Mouse (Mus musculus): ENCODE measurements around the gene Gcnt1.

Gcnt1 gene

DNA sequence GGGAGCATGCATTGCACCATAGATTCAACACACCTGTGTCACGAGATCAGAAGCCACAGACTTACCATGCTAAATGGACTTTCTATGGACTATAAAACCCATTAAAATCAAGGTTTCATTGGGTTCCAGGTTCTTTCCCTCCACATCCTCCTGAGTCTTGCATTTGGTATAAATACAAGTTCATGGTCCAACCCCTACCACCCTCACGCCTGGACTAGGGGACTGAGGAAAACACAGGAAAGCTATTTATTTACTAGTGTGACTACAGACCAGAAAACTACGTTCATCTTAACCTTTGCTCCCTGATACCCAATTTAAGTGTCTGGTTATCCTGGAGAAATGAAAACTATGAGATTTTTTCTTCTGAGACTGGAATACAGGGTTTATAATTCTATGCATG is at the start of gene Gcnt1:
Gene Gcnt1 (minus strand): TSS at position 144 of the 400 bp plus-strand sequence.
- DNase-seq (ENCODE audit: low read depth, low spot score) = no peak

DNA sequence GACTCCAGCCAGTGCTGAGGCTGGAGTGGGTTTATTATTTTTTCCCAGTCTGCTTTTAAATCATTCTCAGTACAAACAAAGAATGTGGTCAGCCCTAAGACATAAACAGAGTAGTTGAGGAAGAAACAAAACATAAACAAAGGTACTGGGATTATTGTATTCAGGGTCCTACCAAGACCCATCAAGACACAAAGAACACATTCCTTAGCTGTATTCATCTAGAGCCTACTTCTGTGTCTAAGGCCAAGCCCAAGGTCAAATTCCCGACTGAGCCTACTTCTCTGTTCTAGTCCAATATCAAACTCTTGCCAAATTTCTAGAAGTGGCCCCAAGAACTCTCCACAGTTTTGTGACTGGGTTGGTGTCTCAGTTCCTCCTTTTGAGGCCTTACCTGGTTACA is 45.2 kb upstream of the Gcnt1 start:
- no peak for DNase-seq (ENCODE audit: low read depth, low spot score)

DNA sequence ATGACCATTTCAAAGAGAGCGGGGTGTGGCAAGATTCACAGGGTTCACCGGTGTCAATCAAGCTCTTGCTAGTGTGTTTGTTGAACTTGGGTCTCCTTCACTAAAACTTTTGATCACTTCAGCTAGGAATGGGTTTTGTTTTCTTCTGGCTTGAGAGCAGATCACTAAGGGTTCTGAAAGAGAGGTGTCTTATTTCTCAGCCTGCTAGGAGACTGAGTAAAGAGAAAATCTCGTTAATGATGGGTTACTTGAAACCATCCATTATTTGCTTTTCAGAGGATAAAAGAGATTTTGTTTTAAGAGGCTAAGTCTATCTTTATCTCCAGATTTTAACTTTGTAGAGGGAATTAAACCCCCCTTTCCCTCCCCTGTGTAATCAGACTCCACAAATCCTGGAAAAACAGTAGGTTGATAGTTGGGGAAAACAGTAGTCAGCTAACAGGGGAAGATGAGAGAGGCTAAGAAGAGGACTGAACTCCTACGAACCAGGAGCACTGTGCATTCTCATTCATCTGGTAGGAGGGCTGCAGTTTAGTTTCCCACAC is 40.3 kb upstream of the Gcnt1 start:
- no peak for DNase-seq (ENCODE audit: low read depth, low spot score)

DNA sequence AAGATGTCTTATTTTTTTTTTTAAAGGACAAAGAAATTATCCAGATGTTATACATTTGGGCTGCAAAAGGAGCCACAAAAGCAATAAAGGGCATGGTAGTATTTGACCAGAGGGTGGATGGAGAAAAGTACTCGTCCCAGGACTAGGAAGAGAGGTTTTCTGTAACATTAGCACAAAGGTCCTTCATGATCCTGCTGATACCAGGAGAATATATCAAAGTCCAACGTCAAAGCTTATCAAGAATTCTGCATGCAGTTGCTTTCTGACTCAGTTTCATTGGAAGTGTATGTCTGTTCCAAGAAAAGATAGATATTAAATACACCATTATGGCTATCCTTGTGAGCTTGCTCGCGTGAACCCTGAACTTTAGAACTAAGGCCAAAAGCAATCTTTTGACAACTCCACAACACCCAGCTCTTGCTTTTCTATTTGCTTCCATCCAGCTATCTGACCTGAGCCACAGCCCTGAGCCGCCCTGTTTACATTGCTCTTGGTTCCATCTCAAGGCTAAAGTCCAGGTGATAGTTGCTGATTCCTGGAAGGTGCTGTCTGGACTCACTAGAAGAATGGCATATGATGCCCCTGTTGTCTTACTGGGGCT is 37.9 kb upstream of the Gcnt1 start:
- no peak for DNase-seq (ENCODE audit: low read depth, low spot score)

DNA sequence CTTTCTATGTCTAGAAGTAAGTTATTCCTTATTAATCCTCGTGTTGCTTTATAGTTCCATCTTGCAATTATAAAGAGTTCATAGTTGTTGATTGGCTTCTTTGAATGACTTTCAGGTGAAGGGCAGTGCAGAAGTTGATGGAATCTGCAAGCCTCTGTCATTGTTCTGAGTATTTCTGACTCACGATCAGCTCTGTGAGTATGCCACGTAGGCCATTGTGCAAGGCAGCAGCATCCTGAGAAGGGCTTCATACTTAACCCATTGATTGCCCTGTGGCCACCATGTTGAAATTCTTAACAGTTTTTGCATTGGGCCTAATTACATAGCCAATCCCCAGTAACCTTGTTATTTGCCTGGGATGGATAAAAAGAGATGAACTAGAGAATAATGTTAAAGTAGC is 36.7 kb upstream of the Gcnt1 start:
- no peak for DNase-seq (ENCODE audit: low read depth, low spot score)

DNA sequence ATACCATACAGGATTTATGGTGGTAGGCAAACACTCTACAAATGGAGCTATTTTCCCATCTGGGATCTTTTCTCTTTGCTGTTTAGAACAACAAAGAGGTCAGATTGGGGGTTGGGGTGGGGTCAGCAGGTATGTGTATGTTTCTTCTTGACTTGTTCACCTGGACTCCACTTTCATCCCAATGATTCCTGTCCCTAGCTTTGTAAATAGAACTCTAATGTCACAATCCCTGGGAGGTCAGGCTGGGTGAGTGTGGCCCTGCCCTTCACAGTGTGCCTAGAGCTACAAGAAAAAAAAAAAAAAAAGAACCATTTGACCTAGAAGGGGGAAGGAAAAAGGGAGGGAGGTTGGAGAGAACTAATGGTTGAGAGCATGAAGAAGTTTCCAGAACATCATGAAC is 35.9 kb upstream of the Gcnt1 start:
- no peak for DNase-seq (ENCODE audit: low read depth, low spot score)

DNA sequence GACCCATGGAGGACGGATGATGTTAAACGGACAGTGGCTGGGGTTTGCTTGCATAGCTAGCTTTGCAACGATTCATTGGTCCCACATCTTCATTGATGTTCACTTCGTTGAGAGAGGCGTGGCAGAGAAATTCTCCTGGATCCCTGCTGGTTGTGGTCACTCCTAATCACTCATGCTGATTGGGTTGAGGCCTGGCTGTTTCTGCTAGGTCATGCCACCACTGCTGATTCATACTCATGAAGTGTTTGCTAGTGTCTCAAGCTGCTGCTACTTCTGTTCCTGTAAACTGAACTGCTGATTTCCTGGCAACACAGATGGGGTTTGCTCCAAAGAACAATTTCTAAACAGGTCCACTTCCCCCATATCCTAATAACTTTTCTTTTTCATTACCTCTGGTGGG is 34.2 kb upstream of the Gcnt1 start:
- DNase-seq (ENCODE audit: low read depth, low spot score) = no peak

DNA sequence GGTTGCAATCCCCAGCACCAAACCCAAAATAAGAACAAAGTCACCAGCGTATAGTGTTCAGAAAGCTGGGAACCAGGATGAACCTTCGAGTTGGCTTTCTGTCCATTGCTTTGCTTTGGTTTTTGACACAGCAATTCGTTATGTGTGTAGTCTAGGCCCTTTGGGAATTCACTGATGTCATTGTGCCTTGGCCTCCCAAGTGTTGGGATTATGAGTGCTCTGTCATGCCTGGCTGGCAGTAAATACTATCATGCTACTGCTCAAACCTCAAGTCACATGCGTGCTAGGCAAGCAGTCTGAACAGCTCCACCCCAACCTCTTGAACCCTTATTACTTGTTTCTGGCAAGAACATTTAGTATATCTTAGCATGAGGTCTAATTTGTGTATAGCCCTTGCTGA is 30.5 kb upstream of the Gcnt1 start:
- DNase-seq (ENCODE audit: low read depth, low spot score) = no peak

DNA sequence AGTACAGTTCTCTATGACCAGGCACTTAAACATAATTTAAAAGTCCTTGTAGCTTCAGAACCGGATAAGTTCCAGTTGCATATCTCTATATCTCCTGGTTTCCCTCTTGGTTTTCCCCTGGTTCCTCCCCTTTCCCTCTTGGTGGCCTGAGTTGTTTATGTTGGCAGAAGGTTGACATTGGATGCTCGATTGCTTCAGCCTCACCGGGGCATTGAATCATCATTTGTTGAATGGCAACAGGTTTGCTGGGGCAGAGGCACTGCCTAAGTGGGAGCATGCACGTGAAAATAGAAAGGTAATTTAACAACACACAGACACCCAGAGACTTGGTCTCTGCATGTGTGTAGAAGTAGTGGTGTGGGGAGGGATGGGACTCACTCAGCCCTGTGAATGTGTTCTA is 27.9 kb upstream of the Gcnt1 start:
- DNase-seq (ENCODE audit: low read depth, low spot score) = no peak

DNA sequence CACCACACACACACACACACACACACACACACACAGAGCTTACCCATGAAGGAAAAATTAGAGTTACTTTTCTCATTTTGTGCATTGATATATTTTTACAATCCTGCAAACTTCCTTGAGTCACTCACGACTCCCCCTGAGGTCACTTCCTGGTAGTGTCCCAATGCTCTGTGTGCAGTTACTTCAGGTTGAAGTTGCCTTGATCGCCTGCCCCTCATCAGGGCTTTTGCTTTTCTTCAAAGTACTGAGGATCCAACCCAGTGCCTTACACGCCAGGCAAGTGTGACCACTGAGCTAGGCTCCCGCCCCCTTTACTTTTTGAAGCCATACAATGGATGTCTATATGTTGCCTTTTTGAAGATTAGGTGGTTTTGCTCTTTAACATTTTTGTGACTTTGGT is 27.3 kb upstream of the Gcnt1 start:
- DNase-seq (ENCODE audit: low read depth, low spot score) = no peak

DNA sequence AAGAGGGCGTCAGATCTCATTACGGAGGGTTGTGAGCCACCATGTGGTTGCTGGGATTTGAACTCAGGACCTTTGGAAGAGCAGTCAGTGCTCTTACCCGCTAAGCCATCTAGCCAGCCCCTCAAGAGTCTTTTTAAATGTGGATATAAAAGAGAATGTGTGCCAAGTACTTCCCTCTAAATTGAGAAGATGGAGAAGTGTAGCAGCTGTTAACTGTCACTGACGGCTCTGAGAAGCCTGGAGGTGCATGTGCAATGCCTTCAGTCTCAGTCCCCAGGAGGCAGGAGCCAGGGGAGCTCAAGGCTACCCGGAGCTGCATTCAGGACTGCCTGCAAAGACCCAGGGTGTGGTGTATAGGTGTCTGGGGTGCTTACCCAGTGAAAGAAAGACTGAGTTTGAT is 25.3 kb upstream of the Gcnt1 start:
- no peak for DNase-seq (ENCODE audit: low read depth, low spot score)

DNA sequence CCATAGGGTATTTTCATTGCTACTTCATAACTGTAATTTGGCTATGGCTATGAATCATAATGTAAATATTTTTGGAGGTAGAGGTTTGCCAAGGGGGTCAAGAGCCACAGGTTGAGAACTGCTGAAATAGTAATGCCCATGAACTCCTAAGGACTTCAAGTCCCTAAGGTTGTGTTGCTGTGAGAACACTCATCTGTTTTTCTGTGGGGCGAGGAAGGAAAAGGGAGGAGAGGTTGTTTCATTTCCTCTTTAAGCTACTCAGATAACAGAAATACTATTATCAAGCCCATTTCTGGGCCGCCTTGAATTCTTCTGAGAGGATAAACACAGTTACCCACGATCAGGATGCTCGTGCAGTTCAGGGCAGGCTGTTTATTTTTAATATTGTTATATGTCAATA is 24.2 kb upstream of the Gcnt1 start:
- no peak for DNase-seq (ENCODE audit: low read depth, low spot score)

DNA sequence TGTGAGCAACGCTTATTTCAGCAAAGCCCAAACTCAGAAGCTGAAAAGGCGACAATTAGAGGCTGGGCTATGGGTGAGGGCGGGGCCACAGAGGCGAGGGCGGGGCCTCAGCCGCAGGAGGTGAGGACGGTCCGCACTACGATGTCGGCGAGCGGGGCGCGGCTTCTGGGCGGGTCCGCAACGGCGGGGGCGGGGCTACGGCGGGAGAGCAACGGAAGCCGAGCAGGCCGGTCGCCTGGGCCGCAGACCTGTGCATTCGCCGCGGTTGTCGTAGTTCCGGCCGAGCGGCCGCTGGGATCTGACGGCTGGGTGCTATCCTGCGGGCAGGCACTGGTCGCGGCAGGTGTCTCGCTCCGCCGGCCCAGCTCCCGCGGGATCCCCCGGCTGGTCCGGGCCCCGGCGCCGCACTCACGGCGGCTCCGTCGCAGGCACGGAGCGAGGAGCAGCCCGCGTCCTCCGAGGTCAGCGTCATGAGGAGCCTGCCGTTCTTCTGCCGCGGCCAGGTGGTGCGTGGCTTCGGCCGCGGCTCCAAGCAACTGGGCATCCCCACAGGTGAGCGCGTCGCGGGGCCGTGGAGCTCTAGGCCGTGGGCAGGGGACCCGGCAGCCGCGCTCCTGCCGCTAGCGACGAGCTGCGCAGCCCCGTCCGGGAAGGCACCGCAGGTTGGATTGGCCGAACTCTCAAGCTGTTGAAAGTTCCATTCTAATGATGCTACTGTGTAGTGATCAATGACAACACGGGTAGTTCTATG is 21.4 kb upstream of the Gcnt1 start, which contains the start of gene Rfk:
Gene Rfk (plus strand): TSS at position 203 of the 751 bp plus-strand sequence.
- peak; percentile 96 for DNase-seq (ENCODE audit: low read depth, low spot score)

DNA sequence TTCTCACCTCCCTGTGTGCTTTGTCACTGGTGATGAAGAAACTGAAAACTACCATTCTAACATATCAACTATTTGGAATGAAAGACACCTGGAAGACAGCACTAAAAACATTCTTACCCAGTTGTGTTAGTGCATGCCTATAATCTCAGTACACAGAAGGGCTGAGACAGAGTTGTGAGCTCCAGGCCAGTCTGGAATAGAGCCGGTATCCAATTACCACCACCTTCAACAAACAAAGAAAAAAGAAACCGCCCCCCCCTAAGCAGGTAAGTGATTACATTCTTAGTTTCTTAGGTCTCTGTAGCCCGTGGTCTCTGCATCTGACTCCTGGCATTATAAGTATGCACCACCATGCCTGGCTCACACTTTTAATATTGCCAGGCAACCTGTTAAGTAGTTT is 20.2 kb upstream of the Gcnt1 start:
- no peak for DNase-seq (ENCODE audit: low read depth, low spot score)

DNA sequence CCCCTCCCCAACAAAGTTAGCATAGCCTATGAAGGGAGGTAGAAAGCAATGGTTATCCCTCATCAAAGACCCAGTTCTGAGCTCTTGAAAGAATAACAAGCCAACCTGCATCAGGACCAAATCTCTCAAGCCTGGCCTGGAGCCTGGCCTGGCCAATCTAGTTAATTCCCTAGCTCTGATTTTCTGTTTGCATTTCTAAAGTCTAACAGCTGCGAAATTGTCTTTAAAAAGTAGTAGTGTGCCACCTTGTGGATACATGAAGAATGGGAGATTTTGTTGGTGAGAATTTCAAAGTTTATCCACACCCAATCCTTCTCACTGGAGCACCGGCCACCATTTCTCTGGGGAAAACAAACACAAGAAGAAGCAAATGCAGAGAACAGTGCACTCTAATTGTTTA is 15.8 kb upstream of the Gcnt1 start:
- peak; percentile 71 for DNase-seq (ENCODE audit: low read depth, low spot score)

DNA sequence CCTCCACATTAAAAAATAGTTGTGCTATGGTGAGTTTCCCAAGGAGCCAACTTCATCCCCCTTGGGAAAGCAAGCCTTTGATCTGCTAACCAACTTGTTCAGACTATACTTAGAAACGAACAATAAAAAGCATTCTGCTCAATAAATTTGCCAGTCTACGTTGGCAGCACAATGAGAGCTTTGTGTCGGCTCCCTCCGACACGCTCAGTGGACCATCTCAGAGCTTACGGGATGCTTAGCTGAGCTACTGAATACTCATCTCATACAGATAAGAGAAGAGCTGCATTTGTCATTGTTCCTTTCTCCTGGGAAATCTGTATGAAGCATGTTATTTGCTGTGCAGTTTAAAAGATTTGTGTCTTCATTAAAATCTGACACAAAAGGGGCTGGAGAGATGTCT is 13.8 kb upstream of the Gcnt1 start:
- peak; percentile 11 for DNase-seq (ENCODE audit: low read depth, low spot score)

DNA sequence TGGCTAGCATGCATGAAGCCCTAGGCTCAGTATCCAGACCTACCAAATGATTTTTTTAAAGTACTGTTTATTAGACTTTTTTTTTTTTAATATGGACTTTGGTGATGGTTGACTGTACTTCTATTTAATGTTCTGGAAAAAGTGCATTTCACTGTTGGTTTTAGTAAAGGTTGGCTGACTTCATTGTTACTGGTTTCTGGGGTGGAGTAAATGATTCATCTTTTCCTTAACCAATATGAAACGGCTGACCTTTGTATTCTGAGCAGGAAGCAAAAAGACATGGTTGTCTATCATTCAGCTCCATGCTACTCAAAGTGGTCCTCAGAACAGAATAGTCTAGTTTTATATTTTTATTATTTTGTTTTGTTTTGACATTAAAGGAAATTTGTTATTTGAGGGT is 12.8 kb upstream of the Gcnt1 start:
- DNase-seq (ENCODE audit: low read depth, low spot score) = no peak

DNA sequence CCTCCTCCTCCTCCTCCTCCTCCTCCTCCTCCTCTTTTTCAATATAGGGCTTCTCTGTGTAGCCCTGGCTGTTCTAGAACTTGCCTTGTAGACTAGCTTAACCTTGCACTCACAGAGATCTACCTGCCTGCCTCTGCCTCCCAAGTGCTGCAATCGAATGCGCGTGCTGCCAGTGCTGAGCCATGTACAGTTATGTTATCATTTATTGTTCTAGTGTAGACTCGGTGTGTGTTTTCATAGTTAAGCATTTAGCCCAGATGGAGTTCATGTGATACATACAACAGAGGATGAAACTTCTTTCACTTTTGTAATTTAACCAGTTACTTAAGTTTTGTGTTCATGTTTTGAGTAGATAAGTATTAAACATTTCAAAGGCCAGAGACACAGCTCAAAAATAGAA is 12.4 kb upstream of the Gcnt1 start:
- DNase-seq (ENCODE audit: low read depth, low spot score) = no peak

DNA sequence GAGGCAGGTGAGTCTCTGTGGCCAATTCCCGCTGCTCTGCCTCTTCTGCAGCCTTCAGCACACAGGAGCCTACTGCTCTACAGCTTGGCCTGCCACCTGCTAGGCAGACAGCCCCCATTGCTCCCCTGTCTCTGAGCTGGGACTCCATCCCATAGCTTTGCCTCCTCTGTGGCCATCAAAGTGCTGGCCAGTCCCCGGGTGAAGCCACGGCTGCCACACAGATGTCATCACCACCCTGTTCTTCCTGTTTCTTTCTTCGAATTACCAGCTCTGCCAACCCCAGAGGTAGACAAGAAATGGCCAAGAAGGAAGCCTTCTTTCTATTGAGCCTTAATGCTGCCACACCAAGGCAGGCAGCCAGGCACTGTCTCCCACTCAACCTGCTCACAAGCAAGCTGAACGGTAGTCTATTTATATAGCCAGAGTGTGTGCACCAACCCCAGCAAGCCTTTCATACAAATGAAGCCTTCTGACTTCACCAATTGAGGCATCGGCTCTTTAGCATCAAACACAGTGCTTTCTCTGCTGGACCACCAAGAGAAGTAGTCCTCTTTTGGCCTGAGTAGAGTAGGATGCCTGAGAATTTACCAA is 10.3 kb upstream of the Gcnt1 start:
- DNase-seq (ENCODE audit: low read depth, low spot score) = peak; percentile 60

DNA sequence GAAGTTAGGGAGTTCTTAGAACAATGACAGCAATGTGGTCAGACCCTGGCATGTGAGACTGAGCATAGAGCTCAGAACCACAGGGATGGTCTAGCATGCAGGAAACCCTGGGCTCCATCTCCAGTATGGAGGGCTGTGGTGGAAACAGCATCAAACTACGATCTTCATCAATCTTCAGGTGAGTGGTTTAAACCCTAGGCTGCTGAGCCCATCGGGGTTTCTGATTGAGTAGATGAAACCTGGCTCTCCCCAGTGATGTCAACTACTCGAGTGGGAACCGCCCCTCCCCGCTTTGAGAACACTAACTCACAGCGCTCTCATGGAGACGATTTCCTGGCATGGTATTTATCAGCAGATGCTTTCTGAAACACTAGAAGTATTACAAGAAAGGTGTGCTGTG is 7.9 kb upstream of the Gcnt1 start:
- no peak for DNase-seq (ENCODE audit: low read depth, low spot score)

DNA sequence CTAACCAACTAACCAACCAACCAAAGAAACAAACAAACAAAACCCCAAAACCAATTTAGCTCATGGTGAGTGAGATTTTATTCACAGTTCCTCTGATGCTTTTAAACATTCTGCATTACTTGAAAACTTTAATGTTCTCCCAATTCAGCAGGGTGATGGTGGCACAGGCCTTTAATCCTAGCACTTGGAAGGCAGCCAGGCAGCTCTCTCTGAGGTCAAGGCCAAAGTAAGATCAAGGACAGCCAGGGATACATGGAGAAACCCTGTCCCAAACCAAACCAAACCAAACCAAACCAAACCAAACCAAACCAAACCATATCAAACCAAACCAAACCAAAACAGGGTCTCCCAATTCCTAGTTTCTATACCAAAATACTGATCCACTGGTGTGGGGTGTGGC is 6.2 kb upstream of the Gcnt1 start:
- no peak for DNase-seq (ENCODE audit: low read depth, low spot score)

DNA sequence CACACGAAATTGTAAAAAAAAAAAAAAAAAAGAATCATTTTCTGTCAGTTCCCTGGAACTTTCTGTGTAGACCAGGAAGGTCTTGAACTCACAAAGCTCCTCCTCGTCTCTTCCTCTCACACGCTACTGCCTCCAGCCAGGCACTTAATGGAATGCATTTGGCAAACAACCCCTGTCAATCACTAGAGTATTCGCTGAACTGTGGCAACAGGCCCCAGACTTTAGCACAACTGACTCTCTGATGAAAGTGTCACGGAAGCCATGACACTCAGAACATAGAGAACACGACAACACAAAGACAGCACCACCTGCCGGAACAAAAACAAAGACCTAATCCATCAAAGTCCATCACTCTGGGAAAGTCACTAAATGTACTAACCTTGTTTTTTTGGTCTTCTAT is 3.1 kb downstream of the Gcnt1 start:
- no peak for DNase-seq (ENCODE audit: low read depth, low spot score)

DNA sequence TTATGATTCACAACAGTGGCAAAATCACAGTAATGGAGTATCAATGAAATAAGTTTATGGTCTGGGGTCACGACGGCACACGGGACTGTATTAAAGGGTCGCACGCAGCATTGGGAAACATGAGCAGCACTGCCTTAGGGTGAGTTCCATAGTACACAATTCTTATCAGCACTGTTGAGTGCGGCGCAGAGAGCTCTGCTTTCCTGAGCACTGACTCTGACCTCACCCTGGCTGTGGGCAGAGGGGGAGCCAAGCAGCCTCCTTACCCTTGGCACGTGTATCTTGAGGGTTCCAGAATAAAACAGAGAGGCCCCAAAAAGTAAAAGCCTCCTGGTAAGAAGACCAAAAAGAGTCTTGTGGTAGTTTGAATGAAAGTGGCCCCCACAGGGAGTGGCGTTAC is 4.1 kb downstream of the Gcnt1 start:
- no peak for DNase-seq (ENCODE audit: low read depth, low spot score)

Data from brain, adult 2 months (tissue).